Mouse (Mus musculus) urinary bladder, adult 18-20 months (tissue): ENCODE results near the gene 1300017J02Rik.

Experiments
- DNase-seq, 2 experiments: peaks; one replicate each; pipeline ENCODE4 v3.0.0; 2022; ENCODE audit warnings: low spot score in 2 of 2, mixed read lengths in 2 of 2

1300017J02Rik gene

DNA sequence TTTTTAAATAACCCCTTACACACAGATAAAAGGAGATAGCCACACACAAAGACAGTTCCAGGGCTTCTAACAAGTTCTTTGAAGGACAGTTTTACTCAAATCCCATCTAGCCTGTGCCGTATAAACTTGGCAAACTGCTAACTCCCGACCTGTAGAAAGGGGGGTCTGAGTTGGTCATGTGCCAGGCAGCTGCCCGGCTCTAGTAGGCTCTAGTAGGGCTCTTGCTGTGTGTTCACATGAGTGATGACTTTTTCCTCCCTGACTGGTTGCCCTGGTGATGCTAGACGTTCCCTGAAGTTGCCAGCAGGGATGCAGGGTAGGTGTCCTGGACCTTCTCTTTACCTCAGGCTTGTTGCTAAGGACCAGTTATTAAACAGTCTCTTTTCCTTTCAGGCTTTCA, 33.8 kb downstream of the 1300017J02Rik start:
- DNase-seq, result no peak

DNA sequence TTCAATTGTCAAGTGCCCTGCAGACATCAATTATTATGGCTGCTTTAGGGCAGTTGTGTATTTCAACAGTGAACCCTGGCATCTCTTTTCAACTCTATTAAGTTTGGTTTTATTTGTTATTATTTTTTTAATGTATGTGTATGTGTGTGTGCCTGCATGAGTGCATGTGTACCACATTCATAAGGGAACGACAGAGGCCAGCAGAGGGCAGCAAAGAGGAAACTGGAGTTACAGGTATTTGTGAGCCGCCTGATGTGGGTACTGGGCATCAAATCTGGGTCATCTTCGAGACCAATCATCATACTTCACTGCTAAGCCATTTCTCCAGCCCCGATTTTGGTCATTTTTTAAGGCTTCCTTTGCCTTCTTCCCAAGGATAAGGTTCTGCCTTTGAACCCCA, 39.1 kb downstream of the 1300017J02Rik start:
- DNase-seq, result no peak

DNA sequence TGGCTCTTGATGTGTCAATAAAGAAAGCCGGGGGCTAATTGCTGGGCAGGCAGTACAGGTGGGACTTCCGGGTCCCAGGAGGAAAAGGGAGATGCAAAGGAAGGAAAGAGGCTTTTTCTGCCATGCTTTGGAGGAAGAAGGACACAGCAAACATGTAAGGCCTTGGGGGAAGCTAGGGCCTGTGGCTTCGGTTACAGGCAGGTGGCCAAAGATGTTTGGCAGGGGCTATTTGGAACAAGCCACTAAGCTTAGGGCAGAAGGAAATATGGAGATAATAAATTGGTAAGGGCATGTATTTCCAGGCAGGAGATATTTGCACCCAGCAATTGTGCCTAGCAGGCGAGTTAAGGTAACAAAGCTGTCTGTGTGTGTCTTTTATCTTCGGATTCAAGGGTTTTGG, 52.0 kb downstream of the 1300017J02Rik start:
- no peak for DNase-seq

DNA sequence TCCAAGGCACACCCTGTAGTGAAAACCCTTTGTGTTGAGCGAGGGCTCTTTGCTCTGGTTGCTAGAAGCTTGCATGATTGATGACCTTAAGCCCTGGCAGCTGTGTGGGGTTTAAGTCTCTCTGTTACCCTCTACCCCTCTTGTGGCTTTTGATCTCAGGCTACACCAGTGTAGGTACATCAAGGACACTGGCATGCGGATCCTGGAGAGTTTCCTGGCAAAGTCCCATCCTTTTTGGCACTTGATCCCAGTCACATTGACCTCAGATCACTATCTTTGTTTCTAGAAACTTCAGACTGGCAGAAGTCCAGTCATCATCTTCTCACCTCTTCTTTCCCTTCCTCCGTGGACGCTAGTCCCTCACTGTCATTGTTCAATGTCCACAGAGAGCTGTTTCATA, 56.3 kb downstream of the 1300017J02Rik start:
- no peak for DNase-seq

DNA sequence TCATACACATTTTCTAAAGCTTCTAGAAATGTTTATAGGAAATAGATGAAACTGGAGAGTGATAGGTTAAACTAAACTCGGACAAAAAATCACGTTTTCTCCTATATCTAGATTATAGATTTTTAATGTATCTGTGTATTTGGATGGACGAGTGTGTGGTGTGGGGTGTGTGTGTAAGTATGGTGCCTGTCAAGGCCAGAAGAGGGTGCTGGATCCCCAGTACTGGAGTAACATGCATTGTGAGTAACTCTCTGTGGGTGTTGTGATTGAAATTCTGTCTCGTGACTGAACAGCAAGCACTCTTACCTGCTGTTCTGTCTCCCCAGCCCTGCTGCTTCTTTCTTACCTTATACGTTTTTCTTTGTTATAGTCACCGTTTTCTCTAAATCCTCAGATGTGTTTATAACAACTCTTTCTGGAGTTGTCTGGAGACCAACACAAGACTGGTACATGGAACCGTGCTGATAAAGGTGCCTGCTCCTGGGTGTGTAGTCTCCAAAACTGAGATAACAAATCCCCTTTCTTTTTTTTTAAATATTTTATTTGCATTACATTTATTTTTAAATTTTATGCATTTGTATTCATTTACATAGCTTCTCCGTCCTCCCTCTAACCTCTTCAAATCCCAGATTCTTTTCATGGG, 58.2 kb downstream of the 1300017J02Rik start:
- no peak for DNase-seq

DNA sequence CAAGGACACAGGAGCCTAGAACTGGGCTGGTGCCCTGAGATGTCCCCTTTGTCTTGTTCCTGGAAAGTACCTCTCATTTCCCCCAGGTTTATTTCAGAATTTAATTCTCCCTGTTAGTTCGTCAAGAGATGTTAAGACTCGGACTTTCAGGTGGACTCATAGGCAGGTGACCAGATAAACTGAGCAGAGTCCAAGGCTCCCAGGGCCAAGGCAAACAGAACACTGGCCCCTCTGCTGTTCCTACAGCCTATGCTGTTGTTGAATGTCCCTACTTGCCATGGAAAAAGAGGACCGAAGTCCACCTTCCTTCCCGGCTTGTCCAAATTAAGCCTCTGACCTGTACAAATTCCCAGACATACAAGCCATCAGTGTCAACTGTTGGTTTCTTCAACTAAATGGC, 61.2 kb downstream of the 1300017J02Rik start:
- DNase-seq, result no peak

DNA sequence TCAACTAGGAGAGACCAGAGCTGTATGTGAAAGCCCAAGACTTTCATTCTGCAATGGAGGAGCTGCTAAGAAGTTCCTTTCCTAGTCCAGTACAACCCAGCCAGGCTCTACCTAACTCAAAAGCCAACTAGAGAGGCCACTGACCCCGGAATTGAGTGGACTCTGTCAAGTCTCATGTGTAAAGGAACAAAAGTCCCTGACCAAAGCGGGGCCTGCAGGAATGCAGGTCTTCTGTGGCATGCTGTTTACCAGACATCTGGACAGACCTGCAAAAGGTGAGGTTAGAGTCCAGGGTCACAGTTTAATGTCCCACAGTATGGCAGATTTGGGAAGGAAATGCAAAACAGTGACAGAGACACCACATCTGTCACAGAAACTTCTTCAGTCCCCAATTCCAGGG, 63.7 kb downstream of the 1300017J02Rik start:
- DNase-seq, result no peak

DNA sequence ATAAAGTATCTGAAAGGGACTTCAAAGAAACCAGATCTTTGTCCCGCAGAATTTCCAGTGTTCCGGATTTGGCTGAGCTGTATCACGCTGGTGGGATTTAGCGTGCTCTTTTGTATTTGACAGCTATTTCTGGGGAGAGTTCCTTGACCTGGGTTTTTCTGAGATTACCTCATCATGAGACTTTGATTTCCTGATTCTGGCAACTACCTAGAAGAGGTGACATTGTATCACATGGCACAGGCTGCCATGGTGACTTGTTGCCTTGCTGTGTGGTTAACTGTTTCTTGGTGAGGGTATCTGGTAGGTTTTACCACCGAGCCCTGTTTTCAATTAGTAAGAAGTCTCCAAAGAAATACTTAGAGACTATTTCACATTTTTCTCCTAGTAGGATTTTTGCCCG, 65.4 kb downstream of the 1300017J02Rik start:
- no peak for DNase-seq

DNA sequence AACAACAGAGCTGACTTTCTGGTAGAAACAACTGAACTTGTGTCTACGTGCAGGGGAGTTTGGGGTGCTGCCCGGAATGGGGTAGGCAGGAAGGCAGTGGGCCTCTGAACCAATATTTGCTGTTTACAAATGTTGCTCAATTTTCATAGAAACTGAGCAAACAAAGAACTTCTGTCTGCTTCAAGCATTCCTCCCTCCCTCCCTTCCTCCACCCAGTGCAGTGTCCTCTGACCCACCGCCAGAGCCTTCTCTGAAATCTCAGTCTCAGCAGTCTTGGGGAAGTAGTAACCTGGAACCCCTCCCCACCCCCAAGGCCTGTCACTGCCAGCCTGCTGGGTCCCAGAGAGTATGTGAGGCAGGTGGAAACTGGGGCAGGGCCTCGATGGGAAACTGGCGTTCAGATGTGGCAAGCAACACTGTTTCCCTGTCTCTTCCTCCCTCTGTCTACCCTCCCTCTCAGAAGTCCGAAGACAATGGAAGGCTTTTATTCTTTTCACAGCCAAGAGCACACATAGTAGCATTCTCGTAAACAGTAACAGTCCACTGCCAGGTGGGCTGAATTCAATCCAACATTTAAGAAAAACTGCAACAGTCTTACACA, 70.2 kb downstream of the 1300017J02Rik start:
- DNase-seq, result peak in 1 of 2 experiments; percentile 53

DNA sequence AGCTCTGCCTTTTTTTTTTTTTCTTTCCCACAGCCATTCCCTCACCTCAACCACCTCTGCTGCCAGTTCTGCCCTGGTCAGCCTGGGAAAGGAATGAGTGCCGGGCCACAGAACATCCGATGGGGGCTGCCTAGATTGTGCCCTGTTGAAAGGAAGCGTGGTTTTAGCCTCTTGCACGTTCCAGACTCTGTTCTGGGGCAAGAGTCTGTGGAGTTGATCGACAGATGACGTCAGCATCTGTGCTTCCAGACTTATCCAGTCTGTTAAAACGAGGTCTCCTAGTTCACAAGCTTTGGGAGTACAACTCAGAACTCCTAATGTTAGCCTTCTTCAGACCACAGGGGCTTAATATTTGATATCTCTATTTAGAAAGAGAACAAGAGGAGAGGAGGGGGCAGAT, 70.8 kb downstream of the 1300017J02Rik start:
- no peak for DNase-seq

DNA sequence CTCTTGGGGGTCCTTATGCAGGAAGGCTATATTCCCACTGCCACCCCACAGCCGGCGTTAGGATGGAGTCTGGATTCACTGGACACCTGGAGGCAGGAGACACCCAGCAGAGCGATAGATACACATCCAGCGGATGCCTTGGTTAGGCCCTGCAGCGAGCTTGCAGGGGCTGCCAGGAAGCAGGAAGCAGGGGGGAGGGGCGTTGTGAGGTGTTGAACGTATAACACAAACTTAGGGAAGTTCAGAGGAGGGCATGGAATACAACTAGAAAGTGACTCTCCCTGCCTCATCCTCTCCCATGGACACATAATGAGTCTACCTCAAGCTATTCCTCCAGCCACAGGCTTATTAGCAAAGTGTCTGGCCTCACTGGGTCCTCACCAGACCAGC, 71.9 kb downstream of the 1300017J02Rik start:
- DNase-seq, result no peak

DNA sequence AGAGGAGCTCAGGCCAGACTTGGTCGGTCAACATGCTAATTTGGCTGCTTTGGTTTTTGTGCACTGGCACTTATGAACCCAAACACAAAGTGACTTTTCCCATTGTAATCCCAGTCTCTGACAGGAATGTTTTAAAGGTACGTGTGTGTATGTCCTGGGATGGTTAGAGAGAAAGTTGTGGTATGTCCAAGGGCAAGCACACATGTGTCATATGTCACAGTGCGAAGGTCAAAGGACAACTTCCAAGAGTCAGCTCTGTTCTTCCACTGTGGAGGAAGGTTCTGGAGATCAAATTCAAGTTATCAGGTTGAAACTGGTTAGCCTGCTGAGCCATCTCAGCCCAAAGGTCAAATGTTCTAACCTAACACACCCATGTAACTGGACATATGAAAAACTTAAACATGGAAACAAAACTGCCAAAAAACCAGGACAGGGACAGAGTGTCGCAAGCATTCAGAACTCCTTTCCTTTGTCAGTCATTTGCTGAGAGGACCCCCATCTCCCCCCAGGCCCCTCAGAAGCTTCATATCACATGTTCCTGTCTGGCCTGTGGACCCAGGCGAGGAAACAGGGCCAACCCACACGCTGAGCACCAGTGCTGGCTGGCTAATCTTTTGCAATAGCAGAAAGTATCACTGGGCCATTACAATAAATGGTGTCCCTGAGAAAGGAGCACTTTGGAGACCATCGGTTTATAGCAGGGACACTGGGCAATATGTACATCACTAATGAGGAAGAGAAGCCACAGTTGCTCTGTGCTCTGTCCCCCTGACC, 72.5 kb downstream of the 1300017J02Rik start:
- no peak for DNase-seq

DNA sequence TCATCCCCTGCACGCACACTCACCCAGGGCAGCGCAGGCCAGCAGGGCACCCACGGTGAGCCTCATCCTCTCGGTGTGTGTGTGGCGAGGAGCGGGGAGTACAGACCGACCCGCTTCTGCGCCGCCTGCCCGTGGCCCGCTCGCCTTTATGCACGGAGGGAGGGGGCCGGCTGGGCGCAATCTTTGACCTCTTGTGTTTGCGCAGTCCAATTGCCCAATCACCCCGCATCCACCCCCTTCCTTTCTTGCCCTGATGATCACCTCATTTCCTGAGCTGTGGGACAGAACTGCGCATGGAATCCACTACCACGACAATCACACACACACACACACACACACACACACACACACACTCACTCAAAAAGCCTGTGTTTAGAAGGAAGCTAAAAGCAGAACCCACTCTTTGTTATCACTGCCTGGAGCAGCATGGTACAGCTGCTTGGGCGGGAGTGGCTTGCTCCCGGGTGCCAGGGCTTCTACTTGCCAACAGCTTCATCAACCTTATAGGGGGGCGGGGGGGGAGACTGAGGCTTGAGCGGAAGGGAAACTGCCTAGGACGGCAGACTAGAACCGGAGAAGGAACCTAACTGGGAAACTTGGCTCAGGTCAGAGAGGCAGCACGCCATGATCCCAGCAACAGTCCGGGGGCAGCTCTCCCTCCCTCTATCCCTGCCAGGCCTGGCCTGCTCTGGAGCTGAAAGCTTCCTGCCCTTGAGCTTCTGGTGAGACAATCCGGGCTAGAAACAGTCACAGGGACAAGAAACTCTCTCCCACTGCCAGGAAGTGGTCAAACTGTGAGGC, 74.5 kb downstream of the 1300017J02Rik start, which contains the start of the genes Gm20425 and Trf:
Gm20425 (minus strand) TSS at position 157 of the 801 bp plus-strand sequence.
Trf (minus strand) TSS at position 294 of the 801 bp plus-strand sequence.
- peak; percentile 65 to 75 for DNase-seq

DNA sequence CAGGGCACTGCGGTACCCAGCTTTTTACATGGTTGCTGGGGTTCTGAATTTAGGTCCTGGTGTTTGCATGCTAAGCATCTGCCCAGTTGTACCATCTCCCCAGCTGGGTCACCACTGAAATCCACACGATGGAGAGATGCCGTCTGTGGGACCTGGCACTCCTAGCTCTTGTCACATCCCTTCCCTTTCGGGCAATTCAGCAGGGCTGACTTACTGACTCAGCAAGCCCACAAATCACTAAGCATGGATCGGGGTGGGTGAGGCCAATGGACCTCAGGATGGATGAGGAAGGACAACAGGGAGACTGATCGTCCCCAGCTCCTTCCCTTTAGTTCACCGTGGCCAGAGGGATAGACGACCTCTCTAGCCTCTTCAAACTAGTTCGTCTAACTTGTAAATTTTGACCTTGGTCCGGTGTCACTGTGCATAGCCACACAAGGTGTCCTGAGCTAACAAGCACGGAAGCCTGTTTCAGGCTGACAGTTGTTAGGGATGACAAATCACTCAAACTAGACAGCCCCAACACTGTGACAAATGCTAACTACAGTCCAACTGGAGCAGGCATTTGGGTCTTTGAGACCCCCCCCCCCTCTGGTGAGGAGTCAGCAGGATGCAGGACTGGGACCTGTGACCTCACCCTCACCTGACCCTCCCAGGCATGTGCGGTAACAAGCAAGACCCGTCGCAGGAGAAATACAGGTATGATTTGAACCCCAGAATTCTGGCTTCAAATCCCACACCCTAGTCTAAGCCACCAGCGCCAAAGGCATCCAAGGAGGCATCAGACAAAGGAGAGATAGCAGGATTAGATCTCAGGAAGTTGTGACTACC, 75.6 kb downstream of the 1300017J02Rik start:
- no peak for DNase-seq

DNA sequence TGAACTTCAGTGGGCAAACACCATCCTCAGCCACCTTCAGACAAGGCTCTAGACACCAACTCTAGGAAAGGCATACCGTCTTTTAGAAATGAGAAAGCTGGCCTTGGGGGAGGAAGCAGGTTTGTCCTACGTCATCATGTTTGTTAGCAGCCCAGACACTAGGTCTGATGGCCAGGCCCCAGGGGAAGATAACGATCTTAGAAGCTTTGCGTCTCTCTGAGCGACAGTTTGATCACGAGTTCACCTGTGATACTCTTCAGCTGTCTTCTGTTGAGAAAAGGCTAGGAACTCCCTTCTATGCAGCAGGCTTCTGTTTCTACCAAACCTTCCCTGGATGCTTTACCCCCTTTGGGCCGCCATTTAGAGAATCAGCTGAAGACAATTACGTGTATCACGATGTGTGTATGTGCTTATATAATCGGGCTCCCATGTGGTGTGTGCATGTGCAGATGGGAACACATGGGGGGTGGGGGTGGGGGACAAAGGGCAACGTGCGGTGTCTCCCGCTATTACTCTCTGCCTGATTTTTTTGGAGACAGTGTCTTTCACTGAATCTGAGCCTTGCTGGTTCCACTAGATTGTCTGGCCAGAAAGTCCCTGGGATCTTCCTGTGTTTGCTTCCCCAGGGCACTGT, 76.4 kb downstream of the 1300017J02Rik start:
- DNase-seq, result no peak

DNA sequence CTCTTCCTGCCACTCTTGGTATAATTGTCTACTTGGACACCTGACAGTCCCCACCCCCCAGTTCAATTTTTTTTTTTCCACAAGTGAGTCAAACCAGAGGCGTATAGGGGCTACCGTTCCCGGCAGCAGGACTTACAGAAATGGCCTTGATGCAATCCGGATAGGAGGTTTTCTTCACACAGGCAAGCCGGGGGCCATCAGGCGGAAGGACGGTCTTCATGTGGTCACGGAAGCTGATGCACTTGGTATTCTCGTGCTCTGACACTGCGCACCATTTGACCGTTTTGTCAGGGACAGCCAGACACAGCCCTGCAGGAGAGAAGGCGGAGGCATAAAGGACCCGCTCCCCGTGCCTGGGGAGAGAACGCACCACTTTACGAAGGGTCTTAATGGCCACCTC, 77.1 kb downstream of the 1300017J02Rik start:
- no peak for DNase-seq

DNA sequence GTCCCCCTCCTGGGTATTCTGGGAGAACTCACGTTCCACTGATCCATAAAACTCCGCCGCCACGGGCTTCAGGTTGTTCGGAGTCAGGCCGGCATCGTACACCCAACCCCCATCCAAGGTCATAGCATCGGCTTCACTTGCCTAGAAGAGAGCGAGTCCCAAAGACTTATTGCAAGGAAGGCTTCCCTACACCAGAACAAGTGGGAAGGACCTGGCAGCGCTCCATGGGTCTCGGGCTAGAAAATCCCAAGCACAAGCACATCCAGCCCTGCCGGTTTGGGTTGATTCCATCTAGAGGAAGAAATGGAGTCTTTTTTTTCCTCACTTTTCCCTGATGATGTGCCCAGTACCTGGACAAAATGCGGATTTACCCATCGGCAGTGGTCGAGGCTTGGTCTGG, 78.1 kb downstream of the 1300017J02Rik start:
- no peak for DNase-seq

DNA sequence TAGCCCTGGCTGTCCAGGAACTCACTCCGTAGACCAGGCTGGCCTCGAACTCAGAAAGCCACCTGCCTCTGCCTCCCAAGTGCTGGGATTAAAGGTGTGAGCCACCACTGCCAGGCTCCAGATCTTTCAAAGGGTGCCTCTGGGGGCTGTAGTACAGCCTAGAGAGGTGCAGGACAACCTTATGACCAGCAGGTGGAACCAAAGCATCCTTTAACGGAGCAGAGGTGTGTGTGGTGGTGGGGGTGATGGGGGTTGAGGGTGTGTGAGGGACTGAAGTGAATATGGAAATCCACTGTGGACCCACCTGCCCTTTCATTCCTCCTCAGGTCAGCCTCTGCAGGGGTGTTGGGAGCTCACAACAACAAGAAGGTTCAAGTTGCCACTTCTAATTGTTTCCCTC, 79.4 kb downstream of the 1300017J02Rik start:
- no peak for DNase-seq

DNA sequence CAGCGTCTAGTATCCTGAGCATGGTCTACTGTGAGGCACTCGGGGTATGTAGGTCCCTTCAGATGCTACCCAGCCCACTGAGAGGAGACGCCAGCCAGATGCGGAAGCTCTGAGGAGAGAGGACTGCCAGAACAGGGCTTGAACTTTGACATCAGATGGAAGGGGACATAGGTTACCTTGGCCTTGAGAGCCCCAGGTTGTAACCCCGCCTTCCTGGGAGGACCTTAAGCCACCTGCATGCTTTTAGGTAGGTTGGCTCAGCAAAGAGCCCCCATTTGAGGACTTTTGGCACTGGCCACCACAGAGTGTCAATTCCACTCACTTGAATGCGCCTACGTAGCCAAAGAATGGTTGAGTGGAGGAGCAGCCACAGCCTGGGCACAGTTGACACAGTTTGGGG, 80.2 kb downstream of the 1300017J02Rik start:
- DNase-seq, result no peak

DNA sequence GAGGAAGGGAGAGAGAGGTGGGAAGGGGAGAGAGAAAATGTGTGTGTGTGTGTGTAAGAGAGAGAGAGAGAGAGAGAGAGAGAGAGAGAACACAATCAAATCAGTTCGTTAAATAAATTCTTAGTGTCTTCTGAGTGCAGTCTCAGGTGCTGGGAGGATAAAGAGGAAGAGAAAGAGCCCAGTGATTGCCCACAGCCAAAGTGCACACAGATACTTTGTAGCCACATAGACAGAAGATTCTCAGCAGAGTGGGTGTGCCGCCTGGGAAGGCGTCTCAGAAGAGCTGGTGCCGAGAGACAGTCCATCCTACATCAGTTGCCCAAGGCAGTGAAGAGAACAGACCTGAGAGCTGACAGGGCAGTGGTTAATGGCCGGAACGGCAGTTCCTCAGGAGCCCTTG, 90.6 kb downstream of the 1300017J02Rik start:
- no peak for DNase-seq

DNA sequence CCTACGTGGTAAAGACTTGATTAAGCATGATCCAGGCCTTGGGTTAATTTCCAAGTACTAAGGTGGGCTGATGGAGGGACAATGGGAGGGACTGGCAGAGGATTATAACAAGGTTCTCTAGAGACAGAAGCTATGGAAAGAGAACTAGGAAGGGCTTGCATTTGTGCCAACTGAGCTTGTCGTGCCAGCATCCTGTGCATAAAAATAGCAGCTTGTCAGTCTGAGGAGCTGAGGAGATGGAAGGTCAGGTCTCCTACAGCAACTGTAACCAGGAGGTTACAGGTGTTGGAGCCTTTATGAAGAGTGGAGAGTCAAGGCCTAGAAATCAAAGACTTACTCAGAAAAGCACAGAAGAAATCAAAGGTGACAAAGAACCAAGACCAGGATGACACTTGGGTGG, 91.3 kb downstream of the 1300017J02Rik start:
- DNase-seq, result no peak
